Mouse (Mus musculus) gastrocnemius, adult 8-10 months (tissue): ENCODE measurements around the gene 1700010B08Rik. TPM values are rescaled to one million over a fixed set of nuclear protein-coding genes. Genes with fewer than 3 reads are reported as not detected.
"Not testable (repeated sequence)": the region's sequence is repeated elsewhere in the genome, so short reads cannot be mapped to it uniquely, and the experiment has no call there.

Experiments used
- DNase-seq, 2 experiments: peaks; one replicate each; pipeline ENCODE4 v3.0.0; 2022; ENCODE audit warnings: low spot score in 2 of 2
- total RNA-seq, 4 experiments: library from RNA; stranded (reverse); gene quantifications; 2 replicates each; pipeline ENCODE4 v1.2.4; 2022

The 1700010B08Rik gene
- total RNA-seq: not detected

DNA sequence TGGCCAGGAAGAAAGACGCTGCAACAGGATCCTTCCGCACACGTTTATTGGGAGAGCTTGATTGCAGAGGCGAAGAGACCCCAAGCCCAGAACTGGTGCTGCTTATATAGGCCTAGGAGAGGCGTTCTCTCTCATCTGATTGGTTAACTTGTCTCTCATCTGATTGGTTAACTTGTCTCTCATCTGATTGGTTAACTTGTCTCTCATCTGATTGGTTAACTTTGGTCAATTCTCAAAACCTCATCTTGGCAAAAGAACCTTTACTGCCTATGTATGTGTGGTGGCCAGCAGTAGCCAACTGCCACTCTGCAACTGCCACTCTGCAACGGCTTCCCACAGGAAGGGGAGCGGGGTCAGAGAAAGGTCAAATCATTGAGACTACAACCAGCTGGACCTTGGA, at the start of gene 1700010B08Rik:
TSS of gene 1700010B08Rik (plus strand) at position 301 of the 400 bp plus-strand sequence.
- not testable (repeated sequence) for DNase-seq

GRCm38 (mm10) chr2:173672328-173672896, 46.8 kb upstream of the 1700010B08Rik start:
- no peak for DNase-seq

DNA sequence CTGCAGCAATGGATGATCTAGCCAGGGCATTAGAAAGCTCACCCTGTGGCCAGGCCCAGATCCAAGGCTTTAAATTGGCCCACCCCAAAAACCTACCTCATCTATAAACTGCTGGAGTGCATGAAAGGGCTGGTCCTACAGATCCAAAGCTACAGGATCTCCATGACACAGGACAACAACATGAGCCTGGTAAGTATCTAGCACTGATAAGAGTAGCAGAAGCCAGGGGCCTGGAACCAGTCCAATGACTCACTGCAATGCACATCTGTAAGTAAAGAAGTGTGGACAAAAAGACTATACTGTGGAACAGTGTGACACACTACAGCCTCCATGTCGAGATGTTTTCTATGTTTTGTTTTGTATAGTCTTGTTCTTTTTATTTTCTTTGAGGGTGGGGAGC, 45.7 kb upstream of the 1700010B08Rik start:
- DNase-seq: no peak

GRCm38 (mm10) chr2:173678593-173678992, 40.6 kb upstream of the 1700010B08Rik start:
- DNase-seq: no peak

DNA sequence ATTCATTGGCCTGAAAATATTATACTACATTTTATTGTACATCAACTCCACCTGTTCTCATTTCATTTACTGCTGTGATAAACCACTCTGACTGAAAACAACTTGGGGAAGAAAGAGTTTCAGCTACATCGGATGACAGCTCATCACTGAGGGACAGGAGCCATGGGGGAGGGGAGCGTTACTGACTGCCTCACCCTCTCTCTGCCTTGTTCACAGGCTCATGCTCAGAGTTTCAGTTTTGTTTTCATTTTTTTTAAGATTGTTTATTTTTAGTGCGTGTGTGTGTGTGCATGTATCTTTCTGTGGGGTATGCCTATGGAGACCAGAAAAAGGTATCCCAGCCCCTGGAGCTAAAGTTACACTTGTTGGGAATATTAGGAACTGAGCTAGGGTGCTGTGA, 40.0 kb upstream of the 1700010B08Rik start:
- DNase-seq: no peak

GRCm38 (mm10) chr2:173680153-173680552, 39.1 kb upstream of the 1700010B08Rik start:
- no peak for DNase-seq

- no peak for DNase-seq
Observed at GRCm38 (mm10) chr2:173682773-173683172, 36.4 kb upstream of the 1700010B08Rik start.

GRCm38 (mm10) chr2:173685781-173686361, 33.3 kb upstream of the 1700010B08Rik start:
- no peak for DNase-seq

- DNase-seq: no peak
Observed at GRCm38 (mm10) chr2:173687363-173687762, 31.9 kb upstream of the 1700010B08Rik start.

GRCm38 (mm10) chr2:173689835-173690234, 29.4 kb upstream of the 1700010B08Rik start:
- no peak for DNase-seq

DNA sequence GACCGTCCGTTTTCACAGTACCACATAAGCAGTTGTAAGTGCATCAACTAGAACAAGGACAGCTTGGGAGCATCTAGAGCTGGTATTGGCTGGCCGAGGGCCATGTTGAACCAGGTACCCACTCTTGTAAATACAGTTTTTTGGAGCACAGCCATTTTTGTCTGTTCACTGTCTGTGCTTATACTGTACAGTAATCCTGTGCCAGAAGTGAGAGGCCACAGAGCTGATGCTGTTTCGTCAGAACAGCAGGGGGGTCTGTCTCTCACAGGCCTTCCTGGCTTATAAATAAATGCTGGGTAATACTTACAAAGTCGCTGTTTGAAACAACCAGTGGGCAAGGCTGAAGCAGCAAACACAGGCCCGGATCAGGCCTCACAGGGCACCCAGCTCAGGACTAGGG, 27.5 kb upstream of the 1700010B08Rik start:
- no peak for DNase-seq

DNA sequence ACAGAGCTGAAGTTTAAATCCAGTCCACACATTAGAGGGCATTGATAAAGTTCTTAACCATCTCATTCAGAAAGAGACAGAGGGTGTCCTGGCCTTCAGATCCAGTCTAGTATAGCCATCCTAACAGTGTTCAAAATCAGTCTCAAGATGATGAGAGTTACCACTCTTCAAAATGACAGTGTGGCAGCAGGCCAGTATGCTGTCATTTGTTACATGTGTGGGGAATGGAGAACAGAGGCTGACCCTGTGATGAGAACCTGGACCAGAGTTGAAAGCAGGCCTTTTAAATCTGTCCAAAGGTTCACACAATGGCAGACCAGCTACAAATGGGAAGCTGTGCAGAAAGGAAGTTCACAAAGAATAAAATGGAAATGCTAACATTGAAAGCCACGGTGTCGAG, 26.5 kb upstream of the 1700010B08Rik start:
- no peak for DNase-seq

DNA sequence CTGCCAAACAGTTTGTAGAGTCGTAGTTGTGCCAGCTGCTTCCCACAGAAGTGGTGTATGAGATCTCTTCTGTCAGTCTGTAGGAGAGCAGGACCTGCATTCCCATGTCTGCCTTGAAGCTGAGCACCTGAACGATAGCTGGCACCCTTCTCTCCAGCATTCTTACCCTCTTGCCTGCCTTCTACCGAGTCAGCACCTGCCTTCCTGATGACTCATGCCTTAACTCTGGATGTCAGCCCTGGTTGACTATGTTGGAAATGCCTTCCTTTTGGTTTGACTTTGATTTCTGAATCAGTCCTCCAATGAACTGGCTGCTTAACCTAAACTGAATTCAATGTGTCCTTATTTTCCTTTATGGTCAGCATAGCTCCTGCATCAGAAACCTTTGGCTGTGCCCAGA, 20.4 kb upstream of the 1700010B08Rik start:
- no peak for DNase-seq

DNA sequence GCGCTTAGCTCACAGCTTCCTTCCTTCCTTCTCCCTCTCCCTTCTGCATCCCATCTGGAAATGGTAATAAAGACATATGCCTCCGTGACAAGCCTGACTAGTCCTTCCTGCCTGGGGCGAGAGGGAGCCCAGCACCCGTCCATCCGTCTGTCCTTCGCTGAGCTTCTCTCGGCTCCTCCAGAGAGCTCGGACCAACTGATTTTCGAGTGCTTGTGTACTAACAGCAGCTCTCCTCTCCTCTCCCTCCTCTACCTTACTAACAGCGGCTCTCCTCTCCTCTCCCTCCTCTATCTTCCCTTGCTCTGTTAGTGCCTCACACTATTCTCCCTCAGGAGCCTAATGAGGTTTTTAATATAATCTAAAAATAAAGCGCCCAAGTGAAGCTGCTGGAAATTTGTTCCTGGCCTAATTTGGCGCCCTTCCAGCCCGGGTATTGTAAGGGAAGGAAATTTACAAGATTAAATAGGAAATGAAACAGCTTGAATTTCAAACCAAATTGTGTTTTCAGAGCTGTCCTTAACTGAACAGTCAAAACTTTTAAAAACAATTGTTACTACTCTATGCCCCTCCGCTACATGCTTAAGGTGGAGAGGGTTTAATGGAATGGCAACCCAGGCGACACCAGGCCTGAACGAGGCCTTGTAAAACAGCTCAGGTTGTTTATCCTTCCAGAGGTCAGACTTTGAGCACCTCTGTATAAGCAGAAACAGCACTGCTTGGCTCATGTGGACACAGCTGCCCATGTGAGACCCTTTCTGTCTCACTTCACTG, 16.9 kb upstream of the 1700010B08Rik start:
- no peak for DNase-seq

DNA sequence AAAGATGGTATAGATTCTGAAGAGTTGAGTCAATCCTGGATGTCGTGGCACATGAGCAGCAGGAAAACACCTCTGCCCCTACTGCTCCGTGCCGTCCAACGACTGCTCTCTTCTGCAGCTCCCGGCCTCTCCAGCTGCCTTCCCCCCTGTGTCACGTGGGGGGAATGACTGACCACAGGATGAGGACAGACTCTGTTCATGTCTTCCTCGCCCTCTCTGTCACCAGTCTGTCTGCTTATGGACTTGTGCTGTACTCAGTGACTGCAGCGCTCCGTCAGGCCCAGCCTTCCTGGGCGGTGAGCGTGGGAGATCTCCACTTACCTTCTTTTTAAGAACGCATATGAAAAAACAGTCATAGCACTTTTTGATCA, 16.4 kb upstream of the 1700010B08Rik start:
- no peak for DNase-seq

DNA sequence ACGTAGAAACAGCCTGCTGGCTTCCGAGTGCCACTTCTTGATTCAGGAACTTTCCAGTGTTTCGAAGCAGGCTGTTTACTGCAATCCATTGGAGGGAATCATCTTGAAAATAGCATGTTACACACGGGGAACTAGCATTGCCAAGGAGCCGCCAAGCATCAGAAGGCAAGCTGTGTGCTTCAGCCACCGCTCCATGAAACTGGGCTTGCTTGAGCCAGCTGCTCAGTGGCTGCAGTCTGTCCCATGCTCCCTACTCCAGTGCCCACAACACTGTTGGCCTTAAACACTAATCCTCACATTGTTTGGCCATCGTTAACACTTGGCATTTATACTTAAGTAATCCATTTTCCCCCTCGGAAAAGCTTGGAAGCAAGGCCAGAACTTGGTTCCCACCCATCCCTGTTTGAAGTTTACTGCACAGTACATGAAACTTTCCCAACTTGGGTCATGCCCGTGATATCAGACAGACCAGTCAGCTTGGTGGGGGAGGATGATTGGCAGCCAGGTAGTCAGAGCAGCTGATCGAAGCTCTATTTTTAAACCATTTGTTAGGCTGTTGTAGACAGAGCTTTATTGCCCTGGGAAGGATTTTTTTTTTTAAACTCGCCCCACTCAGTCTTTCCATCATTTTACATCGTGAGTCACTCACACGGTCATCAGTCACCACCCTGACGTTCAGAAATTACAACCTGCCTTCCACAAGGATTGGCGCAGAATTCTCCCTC, 13.2 kb upstream of the 1700010B08Rik start:
- DNase-seq: no peak

DNA sequence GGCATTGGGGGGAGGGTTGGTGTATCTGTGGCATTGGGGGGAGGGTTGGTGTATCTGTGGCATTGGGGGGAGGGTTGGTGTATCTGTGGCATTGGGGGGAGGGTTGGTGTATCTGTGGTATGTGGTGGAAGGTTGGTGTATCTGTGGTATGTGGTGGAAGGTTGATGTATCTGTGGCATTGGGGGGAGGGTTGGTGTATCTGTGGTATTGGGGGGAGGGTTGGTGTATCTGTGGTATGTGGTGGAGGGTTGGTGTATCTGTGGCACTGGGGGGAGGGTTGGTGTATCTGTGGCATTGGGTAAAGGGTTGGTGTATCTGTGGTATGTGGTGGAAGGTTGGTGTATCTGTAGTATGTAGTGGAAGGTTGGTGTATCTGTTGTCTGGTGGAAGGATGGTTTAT, 11.6 kb upstream of the 1700010B08Rik start:
- not testable (repeated sequence) for DNase-seq

GRCm38 (mm10) chr2:173710193-173710592, 9.0 kb upstream of the 1700010B08Rik start:
- no peak for DNase-seq

DNA sequence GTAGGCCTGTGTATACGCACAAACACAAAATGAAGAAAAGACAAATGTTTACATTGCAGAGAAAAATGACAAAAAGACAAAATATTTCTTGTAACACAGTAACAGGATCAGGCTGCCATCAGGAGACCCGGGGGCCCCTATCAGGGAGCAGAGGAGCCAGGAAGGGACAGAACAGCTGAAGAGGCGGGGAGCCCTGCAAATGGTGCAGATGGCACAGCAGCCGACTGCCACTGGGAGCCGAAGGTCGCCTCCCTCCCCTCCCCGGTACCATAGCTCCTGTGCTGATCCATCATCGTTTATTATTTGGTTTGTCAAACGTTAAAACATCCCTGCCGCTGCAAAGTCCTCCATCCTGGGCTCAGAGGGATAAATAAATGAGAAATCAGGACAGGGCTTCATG, 6.6 kb upstream of the 1700010B08Rik start:
- no peak for DNase-seq

DNA sequence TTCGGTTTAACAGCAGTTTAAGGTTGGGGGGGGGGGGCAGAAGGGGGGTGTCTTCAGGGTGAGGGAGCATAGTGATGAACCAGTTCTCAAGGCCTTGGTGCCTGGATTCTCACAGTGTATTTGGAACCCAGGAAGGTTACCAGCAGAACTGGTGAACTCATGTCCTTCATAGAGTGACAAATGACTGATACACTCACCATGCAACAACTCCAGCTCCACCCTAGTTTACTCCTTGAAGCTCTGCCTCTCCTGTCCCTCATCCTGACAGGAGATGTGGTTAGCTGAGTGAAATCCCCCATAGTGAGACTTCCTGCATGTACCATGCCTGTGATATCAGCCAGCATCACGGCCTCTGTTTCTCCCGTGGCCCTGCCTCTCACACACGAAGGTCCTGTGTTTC, 6.0 kb upstream of the 1700010B08Rik start:
- DNase-seq: no peak

GRCm38 (mm10) chr2:173714620-173715218, 4.5 kb upstream of the 1700010B08Rik start:
- no peak for DNase-seq

DNA sequence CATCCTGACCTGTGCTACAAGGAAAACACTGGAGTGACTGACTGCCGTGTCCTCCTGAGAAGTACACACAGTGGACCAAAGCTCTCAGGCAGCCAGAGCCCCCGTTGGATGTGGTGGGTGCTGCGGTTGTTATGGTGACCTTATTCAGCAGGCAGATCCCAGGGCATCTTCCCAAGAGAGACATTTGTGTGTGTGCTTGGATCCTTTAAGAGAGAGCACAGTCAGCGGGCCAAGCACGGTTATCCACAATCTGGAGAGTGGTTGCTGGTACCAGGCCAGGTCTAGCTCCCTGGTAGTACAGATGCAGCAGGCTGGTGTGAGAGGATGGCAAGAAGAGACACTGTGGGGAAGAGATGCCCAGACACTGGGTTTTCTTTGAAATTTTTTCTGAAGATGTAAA, 2.2 kb upstream of the 1700010B08Rik start:
- DNase-seq: no peak
